Comparison of ENCODE assay signal across 17 mouse cellular contexts in genomic region chr6:24591525-24592218, GRCm38 (mm10). TPM values are rescaled to one million over a fixed set of nuclear protein-coding genes. Genes with fewer than 3 reads are reported as not detected.
DNase-seq lines count a peak whose midpoint lies in the region; ATAC-seq lines count a peak whose summit lies in the region.
"Had no signal": no experiment of that assay in that cellular context is flagged by ENCODE, and none has a peak within 500 bp of the region (broad histone marks: within the 10 kb centered on the region; RNA-seq: fewer than 3 reads in every experiment).

No protein-coding gene starts in this region.

- no peak overlapping the region for H3K4me2 ChIP-seq in hindbrain, embryonic 11.5 days (replicated peaks; ENCODE audit: low read depth, low read length)
- H3K4me2 ChIP-seq in hindbrain, embryonic 13.5 days: no peak overlapping the region
- no peak overlapping the region for H3K4me2 ChIP-seq in lung, embryonic 16.5 days (ENCODE audit: low read depth, low read length)
- H3K4me2 ChIP-seq: liver, embryonic 13.5 days had no signal

- no peaks in the 10 kb centered on the region for H3K27me3 ChIP-seq in hindbrain, embryonic 11.5 days (ENCODE audit: control insufficient read depth, insufficient read depth, low read length)
- no peaks in the 10 kb centered on the region for H3K27me3 ChIP-seq in hindbrain, embryonic 13.5 days
- H3K27me3 ChIP-seq in lung, embryonic 16.5 days (ENCODE audit: control insufficient read depth, insufficient read depth, low read depth, low read length): no peaks in the 10 kb centered on the region
- H3K27me3 ChIP-seq: liver, embryonic 13.5 days; megakaryocyte, embryonic 14.5 days had no signal

- H3K4me1 ChIP-seq in hindbrain, embryonic 11.5 days (replicated peaks; ENCODE audit: control insufficient read depth, insufficient read depth, low read length): no peaks in the 10 kb centered on the region
- no peaks in the 10 kb centered on the region for H3K4me1 ChIP-seq in hindbrain, embryonic 13.5 days (replicated peaks)
- H3K4me1 ChIP-seq in lung, embryonic 16.5 days (replicated peaks; ENCODE audit: control insufficient read depth, insufficient read depth, low read length): peaks cover 15% of the 10 kb centered on the region
- H3K4me1 ChIP-seq: liver, embryonic 13.5 days; megakaryocyte, embryonic 14.5 days had no signal

- ATAC-seq in hindbrain, embryonic 11.5 days (ENCODE audit: low FRiP score): 0 out of 2 replicates have a peak, but pooled peaks have one; percentile 6
- no peak for ATAC-seq in hindbrain, embryonic 13.5 days (ENCODE audit: low FRiP score)
- ATAC-seq in lung, embryonic 16.5 days (ENCODE audit: low read depth): peak; percentile 93
- ATAC-seq: inflammation-experienced regulatory T-cells, adult 6 months had no signal

- whole genome bisulfite sequencing in hindbrain, embryonic 11.5 days: 44% methylated on average over 10 of the region's 10 CpGs
- WGBS in hindbrain, embryonic 13.5 days: 47% methylated on average over 10 of the region's 10 CpGs
- WGBS in lung, embryonic 16.5 days: 24% methylated on average over 10 of the region's 10 CpGs

- no peaks in the 10 kb centered on the region for H3K36me3 ChIP-seq in hindbrain, embryonic 11.5 days (ENCODE audit: control insufficient read depth, insufficient read depth, low read length)
- H3K36me3 ChIP-seq in hindbrain, embryonic 13.5 days: no peaks in the 10 kb centered on the region
- H3K36me3 ChIP-seq in lung, embryonic 16.5 days (ENCODE audit: control insufficient read depth, insufficient read depth, low read length): no peaks in the 10 kb centered on the region
- H3K36me3 ChIP-seq: liver, embryonic 13.5 days had no signal

- no peak overlapping the region for H3K4me3 ChIP-seq in hindbrain, embryonic 11.5 days (ENCODE audit: low read depth, low read length)
- H3K4me3 ChIP-seq in hindbrain, embryonic 13.5 days: no peak overlapping the region
- no peak overlapping the region for H3K4me3 ChIP-seq in lung, embryonic 16.5 days (ENCODE audit: low read length)
- H3K4me3 ChIP-seq: liver, embryonic 13.5 days; megakaryocyte, embryonic 14.5 days had no signal

- H3K9me3 ChIP-seq in hindbrain, embryonic 11.5 days (ENCODE audit: control insufficient read depth, low read length): no peaks in the 10 kb centered on the region
- H3K9me3 ChIP-seq in hindbrain, embryonic 13.5 days: no peaks in the 10 kb centered on the region
- H3K9me3 ChIP-seq in lung, embryonic 16.5 days (ENCODE audit: control insufficient read depth, low read length): no peaks in the 10 kb centered on the region
- H3K9me3 ChIP-seq: liver, embryonic 13.5 days had no signal

- no peak overlapping the region for H3K9ac ChIP-seq in hindbrain, embryonic 11.5 days (ENCODE audit: low read depth, low read length)
- H3K9ac ChIP-seq in hindbrain, embryonic 13.5 days: no peak overlapping the region
- no peak overlapping the region for H3K9ac ChIP-seq in lung, embryonic 16.5 days (ENCODE audit: low read length)
- H3K9ac ChIP-seq: liver, embryonic 13.5 days had no signal

- H3K27ac ChIP-seq in hindbrain, embryonic 11.5 days (ENCODE audit: low read depth, low read length): no peak overlapping the region
- no peak overlapping the region for H3K27ac ChIP-seq in hindbrain, embryonic 13.5 days
- H3K27ac ChIP-seq in lung, embryonic 16.5 days (ENCODE audit: low read length): peak overlapping the region; percentile 19
- H3K27ac ChIP-seq: liver, embryonic 13.5 days had no signal

- DNase-seq in embryo, embryonic 10 days (ENCODE audit: low spot score): peak; percentile 28
- no peak for DNase-seq in embryo, embryonic 9.5 days (ENCODE audit: extremely low spot score)
- DNase-seq in hindbrain, embryonic 11.5 days (ENCODE audit: low spot score): no peak
- no peak for DNase-seq in lung, postnatal 14 days
- DNase-seq in lung, postnatal 36 days: peak; percentile 54
- no peak for DNase-seq in cerebellum, postnatal 25 days
- DNase-seq: adrenal gland, postnatal 10 days; cerebellum, adult 2 months; gastrocnemius, postnatal 25 days; kidney, postnatal 25 days; liver, embryonic 13.5 days had no signal

RNA-seq across cellular contexts. Expression of gene Lmod2, which starts 5.9 kb away (rescaled TPM):
- 0.07 TPM in 1 of 2 replicates, not detected in the other for polyA plus RNA-seq in hindbrain, embryonic 11.5 days (2014; fragmentation: Nextera tagmentation; extraction: Ambion mirVana)
- polyA plus RNA-seq in hindbrain, embryonic 13.5 days (2015; fragmentation: Nextera tagmentation; extraction: Ambion mirVana): not detected in 2 replicates
- 1.3 and 1.7 TPM in 2 replicates for polyA plus RNA-seq in lung, embryonic 16.5 days (2015; fragmentation: Nextera tagmentation; extraction: Ambion mirVana)
- polyA plus RNA-seq: forebrain, embryonic 11.5 days; inflammation-experienced regulatory T-cells, adult 6 months; neural tube, embryonic 14.5 days had no signal

Comparison
In these comparisons a context has a peak if more than half of its experiments do, and no peak if none do; other contexts are left out.
1. DNase-seq: peak in embryo, embryonic 10 days (single experiment) and lung, postnatal 36 days (single experiment); none in embryo, embryonic 9.5 days (single experiment), hindbrain, embryonic 11.5 days (single experiment), lung, postnatal 14 days (single experiment) and cerebellum, postnatal 25 days (0 of 2).